Mouse (Mus musculus) neural tube, embryonic 15.5 days (tissue): ENCODE data around the gene Rufy3. TPM values are rescaled to one million over a fixed set of nuclear protein-coding genes. Genes with fewer than 3 reads are reported as not detected.

ENCODE experiments used
- ATAC-seq: fragments of 200-750 bp; cut with Nextera tagmentation; 2 replicates; pipeline ENCODE4 v1.8.0; 2017; ENCODE audit warnings: mild to moderate bottlenecking, moderate TSS enrichment, moderate library complexity; ENCODE audit not compliant: low FRiP score
- H3K27ac ChIP-seq: fragments of 300-500 bp; sonication (generic); replicated peaks from 2 replicates; pipeline ENCODE4 v1.5.1; 2015; ENCODE audit warnings: mild to moderate bottlenecking, inconsistent platforms
- H3K27me3 ChIP-seq: fragments of 300-500 bp; sonication (generic); replicated peaks from 2 replicates; pipeline ENCODE4 v1.6.1; 2015; ENCODE audit warnings: inconsistent platforms
- H3K36me3 ChIP-seq: fragments of 300-500 bp; sonication (generic); 2 replicates; pipeline ENCODE4 v1.6.1; 2015; ENCODE audit warnings: inconsistent platforms
- H3K4me1 ChIP-seq: fragments of 300-500 bp; sonication (generic); 2 replicates; pipeline ENCODE4 v1.6.1; 2015; ENCODE audit warnings: inconsistent platforms
- H3K4me2 ChIP-seq: fragments of 300-500 bp; sonication (generic); 2 replicates; pipeline ENCODE4 v1.6.1; 2015; ENCODE audit warnings: inconsistent platforms, mild to moderate bottlenecking, moderate library complexity
- H3K4me3 ChIP-seq: fragments of 300-500 bp; sonication (generic); replicated peaks from 2 replicates; pipeline ENCODE4 v1.5.1; 2015; ENCODE audit warnings: mild to moderate bottlenecking, inconsistent platforms
- H3K9ac ChIP-seq: fragments of 300-500 bp; sonication (generic); replicated peaks from 2 replicates; pipeline ENCODE4 v1.6.1; 2015; ENCODE audit warnings: mild to moderate bottlenecking, inconsistent platforms
- H3K9me3 ChIP-seq: fragments of 300-500 bp; sonication (generic); replicated peaks from 2 replicates; pipeline ENCODE4 v1.6.1; 2016; ENCODE audit warnings: inconsistent platforms
- WGBS: fragments of 180-500 bp; shearing (Covaris S2); methylation state at CpG from one replicate; pipeline ENCODE4 v1.1.7; 2015; ENCODE audit warnings: mixed read lengths; 5-methylcytosine and 5-hydroxymethylcytosine counted together
- polyA plus RNA-seq: library from polyadenylated mRNA; unstranded; fragments of >200 nt; fragmentation: Nextera tagmentation; extraction: Ambion mirVana; gene quantifications from 2 replicates; pipeline ENCODE4 v1.2.1, GENCODE M21; 2015

The Rufy3 gene
- polyA plus RNA-seq, 1 experiment from 2014 or later, result 259 TPM

- Histone ChIP-seq H3K9me3 (no peaks in the 10 kb centered on the region), H3K27ac (no peak overlapping the region), H3K4me1 (peaks cover 30% of the 10 kb centered on the region), H3K4me2 (no peak overlapping the region), H3K27me3 (no peaks in the 10 kb centered on the region), H3K4me3 (no peak overlapping the region), H3K36me3 (no peaks in the 10 kb centered on the region), H3K9ac (no peak overlapping the region)
- 53% methylated on average over 1 of the region's 1 CpGs for WGBS
- ATAC-seq, result no peak
These were observed 5.8 kb upstream of the Rufy3 start for GRCm38 (mm10) chr5:88558991-88559390.

- Histone ChIP-seq H3K9me3 (no peaks in the 10 kb centered on the region), H3K9ac (no peak overlapping the region), H3K27me3 (no peaks in the 10 kb centered on the region), H3K4me2 (no peak overlapping the region), H3K4me3 (no peak overlapping the region), H3K27ac (no peak overlapping the region), H3K36me3 (no peaks in the 10 kb centered on the region), H3K4me1 (peaks cover 23% of the 10 kb centered on the region)
- ATAC-seq, result no peak
- 86% methylated on average over 9 of the region's 9 CpGs for WGBS
These were observed 3.6 kb upstream of the Rufy3 start for GRCm38 (mm10) chr5:88561080-88561814.

- WGBS, result 81% methylated on average over 8 of the region's 8 CpGs
These were observed 1.7 kb upstream of the Rufy3 start for GRCm38 (mm10) chr5:88562863-88563780.

GRCm38 (mm10) chr5:88565148-88566033, 551 bp downstream of the Rufy3 start:
- Histone ChIP-seq H3K4me2 (peak overlapping the region; percentile 65), H3K27me3 (no peaks in the 10 kb centered on the region), H3K9ac (peak overlapping the region; percentile 80), H3K4me3 (peak overlapping the region; percentile 84), H3K36me3 (peaks cover 2% of the 10 kb centered on the region), H3K4me1 (peaks cover 23% of the 10 kb centered on the region), H3K9me3 (no peaks in the 10 kb centered on the region), H3K27ac (peak overlapping the region; percentile 89)
- peak; percentile 72 for ATAC-seq
- under 1% methylated on average over 87 of the region's 119 CpGs for WGBS

More at GRCm38 (mm10) chr5:88562863-88563780, 1.7 kb upstream of the Rufy3 start:
- Histone ChIP-seq H3K9me3 (no peaks in the 10 kb centered on the region), H3K27me3 (no peaks in the 10 kb centered on the region), H3K4me1 (peaks cover 23% of the 10 kb centered on the region), H3K4me3 (no peak overlapping the region), H3K27ac (no peak overlapping the region), H3K36me3 (no peaks in the 10 kb centered on the region), H3K9ac (no peak overlapping the region), H3K4me2 (no peak overlapping the region)
- no peak for ATAC-seq

- WGBS, result 4% methylated on average over 14 of the region's 14 CpGs
- peak; percentile 12; the same call in 1 of the 2 replicates for ATAC-seq
These were observed 1.4 kb downstream of the Rufy3 start for GRCm38 (mm10) chr5:88566034-88566841.

GRCm38 (mm10) chr5:88569541-88569940, 4.7 kb downstream of the Rufy3 start:
- H3K4me1 ChIP-seq, result peaks cover 17% of the 10 kb centered on the region
- no peak overlapping the region for H3K27ac ChIP-seq
- ATAC-seq, result no peak
- H3K4me3 ChIP-seq, result no peak overlapping the region
- no peaks in the 10 kb centered on the region for H3K9me3 ChIP-seq
- H3K4me2 ChIP-seq, result no peak overlapping the region
- no peak overlapping the region for H3K9ac ChIP-seq
- H3K27me3 ChIP-seq, result no peaks in the 10 kb centered on the region
- WGBS, result 54% methylated on average over 3 of the region's 3 CpGs
- peaks cover 7% of the 10 kb centered on the region for H3K36me3 ChIP-seq

More at GRCm38 (mm10) chr5:88566034-88566841, 1.4 kb downstream of the Rufy3 start:
- Histone ChIP-seq H3K4me3 (peak overlapping the region; percentile 84), H3K27me3 (no peaks in the 10 kb centered on the region), H3K9ac (peak overlapping the region; percentile 80), H3K4me2 (peak overlapping the region; percentile 65), H3K27ac (peak overlapping the region; percentile 89), H3K36me3 (peaks cover 7% of the 10 kb centered on the region), H3K9me3 (no peaks in the 10 kb centered on the region), H3K4me1 (peaks cover 23% of the 10 kb centered on the region)

GRCm38 (mm10) chr5:88574829-88575228, 10.0 kb downstream of the Rufy3 start:
- Histone ChIP-seq H3K36me3 (peaks cover 7% of the 10 kb centered on the region), H3K4me2 (no peak overlapping the region)
- WGBS, result 75% methylated on average over 3 of the region's 3 CpGs

GRCm38 (mm10) chr5:88575506-88576338, 10.9 kb downstream of the Rufy3 start:
- Histone ChIP-seq H3K27ac (no peak overlapping the region), H3K4me3 (no peak overlapping the region), H3K9me3 (no peaks in the 10 kb centered on the region), H3K4me2 (no peak overlapping the region), H3K36me3 (peaks cover 2% of the 10 kb centered on the region), H3K27me3 (no peaks in the 10 kb centered on the region), H3K4me1 (no peaks in the 10 kb centered on the region), H3K9ac (no peak overlapping the region)
- no peak for ATAC-seq
- WGBS, result 62% methylated on average over 3 of the region's 3 CpGs

More at GRCm38 (mm10) chr5:88574829-88575228, 10.0 kb downstream of the Rufy3 start:
- H3K4me1 ChIP-seq, result no peaks in the 10 kb centered on the region
- no peak overlapping the region for H3K27ac ChIP-seq
- H3K9ac ChIP-seq, result no peak overlapping the region
- ATAC-seq, result no peak
- no peaks in the 10 kb centered on the region for H3K27me3 ChIP-seq
- H3K4me3 ChIP-seq, result no peak overlapping the region
- no peaks in the 10 kb centered on the region for H3K9me3 ChIP-seq

- no peaks in the 10 kb centered on the region for H3K9me3 ChIP-seq
- H3K4me3 ChIP-seq, result no peak overlapping the region
- no peaks in the 10 kb centered on the region for H3K36me3 ChIP-seq
- no peak for ATAC-seq
- no peak overlapping the region for H3K4me2 ChIP-seq
- WGBS, result 83% methylated on average over 10 of the region's 10 CpGs
- no peak overlapping the region for H3K9ac ChIP-seq
- H3K4me1 ChIP-seq, result peaks cover 12% of the 10 kb centered on the region
- H3K27me3 ChIP-seq, result no peaks in the 10 kb centered on the region
- no peak overlapping the region for H3K27ac ChIP-seq
These were observed 15.8 kb downstream of the Rufy3 start for GRCm38 (mm10) chr5:88580681-88581080.

- Histone ChIP-seq H3K36me3 (no peaks in the 10 kb centered on the region), H3K27ac (no peak overlapping the region), H3K4me1 (peaks cover 19% of the 10 kb centered on the region), H3K27me3 (no peaks in the 10 kb centered on the region), H3K4me3 (no peak overlapping the region), H3K9me3 (no peaks in the 10 kb centered on the region), H3K9ac (no peak overlapping the region), H3K4me2 (no peak overlapping the region)
- no peak for ATAC-seq
- 88% methylated on average over 6 of the region's 6 CpGs for WGBS
These were observed 16.5 kb downstream of the Rufy3 start for GRCm38 (mm10) chr5:88581343-88581742.
